Mouse (Mus musculus) embryonic stem cell, embryonic (primary cell): ENCODE measurements around the gene Irf2.

Experiments used
- CTCF ChIA-PET, 4 experiments: fragments of 300-600 bp in 2 of 4; fragments of 350-600 bp in 2 of 4; sonication (Branson Sonifier 250); formaldehyde crosslinking; loops; one replicate each; lab custom pipeline; 2022; ENCODE audit warnings: inconsistent platforms in 2 of 4; lab: Charles Lee
- POLR2A ChIA-PET, 4 experiments: fragments of 300-600 bp in 2 of 4; fragments of 350-600 bp in 2 of 4; sonication (Branson Sonifier 250); formaldehyde crosslinking; loops; one replicate each; lab custom pipeline; 2022; ENCODE audit warnings: antibody characterized with exemption in 4 of 4, inconsistent platforms in 1 of 4; lab: Charles Lee

Irf2 gene

DNA sequence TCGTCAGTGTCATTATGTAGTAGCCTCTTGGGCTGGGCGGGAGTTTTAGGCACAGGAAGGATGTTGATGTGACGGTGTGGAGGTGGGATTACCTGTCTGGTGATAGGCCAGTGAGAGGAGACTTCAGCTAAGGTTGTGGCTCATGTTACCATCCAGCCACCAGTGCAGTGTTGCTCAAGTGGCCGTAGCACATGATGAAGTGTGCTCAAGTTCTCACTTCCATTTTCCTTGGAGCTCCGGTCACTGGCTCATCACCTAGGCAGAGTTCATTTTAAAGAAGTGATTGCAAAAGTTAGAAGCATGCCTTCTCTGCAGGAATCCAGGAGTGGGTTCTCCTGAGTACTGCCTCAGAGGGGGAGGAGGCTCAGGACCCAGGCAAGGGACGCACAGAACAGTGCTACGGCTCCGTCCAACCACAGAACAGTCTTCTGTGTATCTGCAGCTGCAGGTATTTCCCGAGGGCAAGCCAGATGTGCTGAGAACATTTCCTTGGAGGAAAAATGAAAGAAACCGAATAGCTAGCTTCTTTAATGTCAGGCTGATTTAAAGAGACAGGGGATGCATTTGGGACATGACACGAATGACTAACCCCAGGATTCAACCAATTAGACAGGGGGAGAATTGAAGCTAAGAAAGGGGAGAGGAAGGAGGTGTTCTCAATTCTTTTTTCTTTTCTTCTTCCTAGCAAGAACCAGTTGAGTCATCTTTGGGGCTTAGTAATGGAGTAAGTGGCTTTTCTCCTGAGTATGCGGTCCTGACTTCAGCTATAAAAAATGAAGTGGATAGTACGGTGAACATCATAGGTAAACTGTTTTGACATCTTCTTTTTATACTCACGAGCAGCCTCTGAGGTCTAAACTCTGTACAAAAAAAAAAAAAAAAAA is 78.8 kb downstream of the Irf2 start:
- CTCF ChIA-PET = no interaction called here

DNA sequence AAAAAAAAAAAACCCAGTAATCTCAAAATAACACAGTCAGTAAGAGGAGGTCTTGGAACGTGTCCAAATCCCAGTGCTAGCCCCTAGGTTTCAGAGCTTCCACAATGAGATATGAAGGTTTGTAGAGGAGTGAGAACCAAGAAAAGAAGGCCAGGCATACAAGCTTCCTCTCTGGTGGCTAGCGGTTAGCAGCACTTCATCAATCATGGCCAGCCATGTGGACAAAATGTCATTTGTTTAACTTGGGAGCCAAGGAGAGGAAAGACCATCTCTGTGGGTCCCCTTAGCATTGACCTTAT is 79.4 kb downstream of the Irf2 start:
- CTCF ChIA-PET = no interaction called here
- POLR2A ChIA-PET = interaction anchor here in 2 of 4 experiments (0.6 to 0.7 kb wide), 3 partner anchors 498 to 1152 kb away, joined by 3 read pairs; no protein-coding TSS in a partner anchor

More for the DNA sequence above, 78.8 kb downstream of the Irf2 start:
- POLR2A ChIA-PET = interaction anchor here in 2 of 4 experiments (0.6 to 0.7 kb wide), 3 partner anchors 497 to 1153 kb away, joined by 3 read pairs; no protein-coding TSS in a partner anchor

DNA sequence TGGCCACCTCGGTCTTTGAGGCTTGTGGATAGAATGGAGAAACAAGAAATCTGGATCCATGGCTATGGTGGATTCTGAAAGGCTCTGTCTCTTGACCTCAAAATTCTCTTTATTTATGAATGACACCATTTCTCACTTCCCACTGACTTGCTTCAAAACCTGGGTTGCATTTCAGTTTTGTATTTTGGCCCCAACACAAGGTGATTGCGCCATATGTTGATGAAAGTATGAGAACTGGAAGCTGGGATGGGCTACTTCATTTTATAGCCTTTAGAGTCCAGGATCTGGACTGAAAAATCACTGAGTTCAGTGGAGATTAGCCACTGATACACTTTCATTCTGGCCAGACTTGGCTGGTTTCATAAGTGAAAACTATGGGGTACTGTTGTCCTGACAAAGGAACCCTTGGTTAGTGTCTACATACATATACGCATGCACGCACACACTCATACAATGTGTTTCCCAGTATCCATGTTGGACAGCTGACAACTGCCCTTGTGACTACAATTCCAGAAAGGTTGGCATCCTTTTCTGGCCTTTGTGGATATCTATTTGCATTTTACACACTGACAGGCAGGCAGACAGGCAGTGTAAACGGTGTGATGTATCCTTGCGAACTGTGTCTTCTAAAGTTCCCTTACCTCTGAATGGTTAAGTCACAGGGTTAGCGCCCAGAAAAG is 89.3 kb downstream of the Irf2 start:
- ChIA-PET CTCF (no interaction called here), POLR2A (no interaction called here)

DNA sequence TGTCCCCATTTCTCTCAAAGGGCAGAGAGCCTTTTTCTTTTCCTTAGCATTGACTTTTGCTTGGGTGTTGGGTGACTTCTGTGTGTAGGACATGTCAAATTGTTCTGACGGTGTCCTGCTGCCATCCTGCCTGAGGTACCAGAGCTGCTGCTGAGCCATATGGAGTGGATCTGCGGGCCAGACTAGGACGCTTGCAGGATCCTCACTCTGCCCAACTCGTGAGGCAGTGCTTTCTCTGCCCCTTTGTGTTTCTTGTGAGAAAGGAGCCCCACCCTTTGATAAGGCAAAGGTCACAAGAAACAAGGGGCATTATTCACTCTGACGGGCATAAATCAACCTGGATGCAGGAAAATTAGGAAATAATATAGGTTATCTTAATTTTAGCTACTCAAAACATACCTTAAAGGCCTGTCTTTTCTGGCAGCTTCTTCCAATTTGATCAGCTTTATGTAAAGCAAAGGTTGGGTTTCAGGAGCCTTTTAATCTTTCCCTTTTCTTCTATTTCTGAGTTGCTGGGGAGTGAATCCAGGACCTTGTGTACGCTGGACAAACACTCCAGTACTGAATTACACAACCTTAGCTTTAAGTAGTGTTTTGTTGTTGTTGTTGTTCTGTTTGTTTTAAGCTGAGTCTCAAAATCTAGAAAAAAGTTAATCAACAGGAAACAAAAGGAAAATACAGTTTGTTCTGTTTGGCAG is 90.0 kb downstream of the Irf2 start:
- ChIA-PET POLR2A (no interaction called here), CTCF (interaction anchor here in 1 of 4 experiments (0.6 kb wide), 1 partner anchor 140 kb away, joined by 5 read pairs; no protein-coding TSS in a partner anchor)

DNA sequence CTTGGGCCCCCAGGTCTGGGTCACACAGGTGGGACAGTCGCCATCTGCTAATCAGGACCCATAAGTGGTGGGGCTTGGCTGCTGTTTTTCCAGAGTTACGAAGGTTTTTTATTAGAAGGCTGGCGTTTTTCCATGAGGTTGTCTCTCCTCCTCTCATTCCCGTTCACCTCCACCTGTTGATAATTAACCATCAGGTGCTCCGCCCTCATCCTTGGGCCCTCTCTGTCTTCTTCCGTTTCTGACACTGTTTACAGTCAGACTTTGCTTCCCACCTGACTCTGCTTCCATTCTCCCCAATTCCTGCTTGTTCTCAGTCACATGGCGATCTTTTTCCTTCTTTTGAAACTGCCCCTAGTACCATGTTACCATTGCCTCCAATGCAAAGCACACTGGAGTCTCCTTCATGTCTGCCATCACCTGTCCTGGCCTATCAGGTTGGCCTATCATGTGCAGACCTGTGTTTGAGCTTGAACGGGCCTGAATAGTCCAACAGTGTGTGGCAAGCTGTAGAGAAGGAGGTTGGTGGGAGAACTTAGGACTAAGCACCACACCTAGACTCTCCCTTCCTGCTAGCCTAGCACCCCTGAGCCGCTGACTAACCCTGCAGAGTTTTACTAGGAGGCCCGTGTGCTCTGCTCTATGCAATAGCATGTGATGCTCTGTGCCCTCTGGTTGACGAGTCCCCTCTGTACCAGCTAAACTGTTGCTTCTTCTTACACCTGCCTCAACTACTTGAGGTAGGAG is 90.8 kb downstream of the Irf2 start:
- CTCF ChIA-PET = interaction anchor here in 1 of 4 experiments (0.6 kb wide), 1 partner anchor 139 kb away, joined by 5 read pairs; no protein-coding TSS in a partner anchor
- POLR2A ChIA-PET = interaction anchor here in 1 of 4 experiments (1.3 kb wide), 1 partner anchor 15 kb away, joined by 7 read pairs; no protein-coding TSS in a partner anchor

DNA sequence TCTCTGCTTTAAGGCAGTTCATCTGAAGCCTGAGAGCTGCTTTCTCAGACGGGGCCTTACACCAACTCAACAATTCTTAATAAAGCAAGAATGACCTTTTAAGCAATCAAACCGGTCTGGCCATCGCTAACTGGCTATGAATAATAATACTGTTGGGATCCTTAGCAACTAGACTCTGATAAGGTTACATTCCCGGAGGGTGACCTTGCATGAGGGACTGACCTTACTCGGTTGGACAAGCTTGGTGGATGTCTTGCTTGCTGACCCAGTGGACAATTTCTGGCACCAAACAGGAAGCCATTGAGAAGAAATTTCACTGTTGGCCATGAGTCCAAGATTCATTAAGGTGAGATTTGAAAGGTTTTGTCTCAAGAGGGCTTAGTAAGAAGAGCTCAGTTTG is 92.4 kb downstream of the Irf2 start:
- POLR2A ChIA-PET = no interaction called here
- CTCF ChIA-PET = no interaction called here

DNA sequence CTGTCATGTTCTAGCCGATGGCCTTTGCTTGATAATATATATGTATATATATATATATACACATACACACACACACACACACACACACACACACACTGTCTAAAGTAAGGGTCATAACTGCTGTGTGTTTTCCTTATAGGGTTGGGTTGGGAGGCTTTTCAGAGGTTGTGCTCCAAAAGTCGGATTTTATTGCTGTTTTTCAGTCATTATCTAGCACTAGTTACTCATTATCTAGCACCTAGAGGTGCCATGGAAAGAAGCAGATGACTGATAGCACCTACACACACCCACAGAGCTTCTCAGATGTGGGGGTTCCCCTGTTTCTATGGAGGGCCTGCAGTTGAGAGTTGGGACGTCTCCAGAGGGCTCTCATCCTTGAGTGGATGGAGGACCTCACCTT is 92.9 kb downstream of the Irf2 start:
- CTCF ChIA-PET = interaction anchor here in 1 of 4 experiments (0.6 kb wide), 1 partner anchor 170 kb away, joined by 3 read pairs; no protein-coding TSS in a partner anchor
- POLR2A ChIA-PET = no interaction called here

DNA sequence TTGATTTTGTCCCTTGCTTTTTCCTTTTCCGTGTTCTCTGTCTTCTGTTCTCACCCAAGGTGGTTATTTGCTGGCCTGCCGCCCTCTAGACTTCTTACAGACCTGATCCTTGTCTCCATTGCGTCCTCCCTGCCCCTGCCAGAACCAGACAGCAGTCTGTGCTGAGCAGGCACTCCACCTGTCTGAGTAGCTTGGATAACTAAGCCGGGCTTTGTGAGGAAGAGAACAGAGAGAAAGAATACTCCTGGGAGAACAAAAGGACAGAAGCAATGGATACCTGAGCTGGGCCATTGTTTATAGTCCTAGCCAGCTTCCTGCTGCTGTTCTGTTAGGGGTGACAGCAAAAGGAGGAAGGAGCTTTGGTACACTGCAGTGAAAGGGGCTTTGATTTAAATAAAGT is 94.2 kb downstream of the Irf2 start:
- CTCF ChIA-PET = no interaction called here
- POLR2A ChIA-PET = interaction anchor here in 1 of 4 experiments (1.5 kb wide), 1 partner anchor 12 kb away, joined by 10 read pairs; no protein-coding TSS in a partner anchor

DNA sequence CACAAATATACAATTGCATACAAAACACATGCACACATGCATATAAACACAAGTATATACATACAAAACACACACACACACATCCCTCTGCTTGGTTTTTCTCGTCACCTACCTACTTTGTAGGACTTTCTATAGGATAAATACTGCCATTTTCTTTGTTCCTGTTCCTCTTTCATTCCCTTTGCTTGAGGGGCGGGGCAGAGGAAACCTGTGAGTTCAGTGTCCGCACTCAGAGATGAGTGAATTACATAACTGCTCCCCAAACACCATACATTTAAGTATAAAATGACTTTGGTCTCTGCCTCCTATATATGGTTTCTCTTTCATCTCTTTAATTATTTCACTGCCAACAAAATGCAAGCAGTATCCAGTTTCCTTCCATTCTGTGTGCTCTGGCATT is 94.9 kb downstream of the Irf2 start:
- CTCF ChIA-PET = no interaction called here
- POLR2A ChIA-PET = interaction anchor here in 1 of 4 experiments (1.5 kb wide), 1 partner anchor 11 kb away, joined by 10 read pairs; no protein-coding TSS in a partner anchor

DNA sequence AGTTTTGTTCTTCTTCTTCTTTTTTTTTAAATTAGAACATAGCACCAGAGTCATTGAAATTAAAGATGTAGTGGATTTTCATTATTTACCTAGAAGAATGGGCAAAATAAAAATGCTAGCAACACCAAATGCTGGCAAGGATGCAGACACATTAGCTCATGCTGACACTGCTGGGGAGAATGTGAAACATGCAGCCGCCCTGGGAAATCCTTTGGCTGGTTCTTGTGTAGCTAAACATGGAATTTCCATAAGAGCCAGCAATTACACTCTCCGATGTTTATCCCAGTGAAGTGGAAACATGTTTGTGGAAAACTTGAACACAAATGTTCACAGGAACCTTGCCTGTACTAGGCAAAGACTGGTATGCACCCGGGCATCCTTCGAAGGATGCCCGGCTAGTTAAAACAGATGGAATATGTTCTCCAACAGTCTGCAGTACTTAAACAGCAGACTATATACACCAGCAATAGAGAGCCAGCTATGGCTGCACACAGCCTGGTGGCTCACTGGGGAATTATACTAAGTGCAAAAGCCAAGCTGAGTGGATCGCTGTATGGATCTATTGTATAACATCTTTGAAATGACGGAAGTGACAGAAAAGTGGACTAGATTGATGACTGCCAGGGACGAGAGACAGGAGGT is 96.6 kb downstream of the Irf2 start:
- ChIA-PET POLR2A (interaction anchor here in 1 of 4 experiments (0.6 kb wide), 1 partner anchor 190 kb away, joined by 5 read pairs; no protein-coding TSS in a partner anchor), CTCF (no interaction called here)

DNA sequence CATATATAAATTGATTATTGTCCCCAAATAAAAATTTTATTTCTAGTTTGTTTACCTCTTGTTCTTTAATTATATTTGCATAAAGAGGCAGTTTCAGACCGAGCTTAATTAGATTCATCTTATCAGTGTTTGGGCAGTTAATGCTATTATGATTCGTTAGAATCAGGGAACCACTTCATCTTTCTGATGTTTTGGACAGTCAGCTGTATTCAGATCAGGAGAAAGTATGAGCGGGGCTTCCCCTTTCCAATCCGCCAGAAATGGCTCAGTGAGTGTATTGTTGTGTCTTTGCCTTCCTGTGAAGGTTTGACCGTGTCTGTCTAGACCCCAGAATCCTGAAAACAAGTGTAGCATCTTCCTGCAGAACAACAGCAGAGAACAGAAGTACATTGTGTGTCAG is 97.4 kb downstream of the Irf2 start:
- ChIA-PET POLR2A (no interaction called here), CTCF (no interaction called here)

DNA sequence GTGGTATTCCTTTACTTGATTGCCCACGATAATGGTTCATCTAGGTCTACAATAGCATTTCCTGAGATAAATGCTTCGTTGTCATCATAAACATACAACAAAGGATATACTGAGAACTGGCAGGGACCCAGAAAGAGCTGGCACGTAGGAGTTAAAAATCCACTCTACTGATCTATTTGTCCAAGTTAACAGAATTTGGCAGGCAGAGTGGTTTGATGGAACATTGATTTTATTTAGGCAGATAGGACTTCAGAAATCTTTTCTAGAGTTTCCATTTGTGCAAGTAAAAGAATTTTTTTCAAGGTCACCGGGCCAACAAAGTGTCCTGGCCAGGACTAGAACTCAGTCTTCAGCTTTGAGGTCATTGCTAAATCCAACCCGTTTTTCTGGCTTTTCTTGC is 98.5 kb downstream of the Irf2 start:
- ChIA-PET CTCF (no interaction called here), POLR2A (interaction anchor here in 1 of 4 experiments (0.6 kb wide), 1 partner anchor 312 kb away, joined by 10 read pairs; no protein-coding TSS in a partner anchor)

DNA sequence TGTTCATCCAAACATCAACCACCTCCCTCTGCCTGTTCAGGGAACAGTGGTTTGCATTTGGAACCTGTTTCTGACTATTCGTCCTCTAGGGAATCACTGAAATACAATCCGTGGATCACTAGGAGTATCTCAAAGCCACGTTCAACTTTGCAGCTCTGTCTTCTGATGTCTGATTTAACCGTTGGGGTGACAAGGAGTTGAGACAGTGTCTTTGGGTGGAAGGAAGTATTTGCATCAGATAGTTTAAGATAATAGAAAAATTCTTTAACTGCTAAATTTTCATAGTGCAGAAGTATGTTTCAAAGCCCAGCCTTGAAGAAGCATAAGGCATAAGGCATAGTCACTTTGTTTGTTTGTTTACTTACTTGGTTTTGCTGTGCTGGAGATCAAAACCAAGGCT is 100.9 kb downstream of the Irf2 start:
- CTCF ChIA-PET = no interaction called here
- POLR2A ChIA-PET = no interaction called here

DNA sequence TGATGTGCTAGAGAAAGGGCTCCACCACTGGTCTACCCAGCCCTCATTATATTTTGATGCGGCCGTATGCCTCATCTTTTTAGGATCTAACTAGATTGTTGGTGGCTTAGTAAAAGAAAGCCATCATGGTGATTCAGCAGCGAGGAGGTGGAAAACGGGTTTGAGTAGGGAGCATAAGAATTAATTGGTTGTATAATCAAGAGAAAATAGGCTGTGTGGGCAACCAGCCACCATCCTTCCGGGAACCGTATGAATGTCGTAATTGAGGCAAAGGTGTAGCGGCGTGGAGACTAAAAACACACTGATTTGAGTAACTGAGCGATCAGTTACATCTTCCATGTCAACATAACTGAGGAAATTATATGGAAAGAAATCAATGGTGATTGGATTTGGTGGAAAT is 101.3 kb downstream of the Irf2 start:
- ChIA-PET CTCF (no interaction called here), POLR2A (no interaction called here)

DNA sequence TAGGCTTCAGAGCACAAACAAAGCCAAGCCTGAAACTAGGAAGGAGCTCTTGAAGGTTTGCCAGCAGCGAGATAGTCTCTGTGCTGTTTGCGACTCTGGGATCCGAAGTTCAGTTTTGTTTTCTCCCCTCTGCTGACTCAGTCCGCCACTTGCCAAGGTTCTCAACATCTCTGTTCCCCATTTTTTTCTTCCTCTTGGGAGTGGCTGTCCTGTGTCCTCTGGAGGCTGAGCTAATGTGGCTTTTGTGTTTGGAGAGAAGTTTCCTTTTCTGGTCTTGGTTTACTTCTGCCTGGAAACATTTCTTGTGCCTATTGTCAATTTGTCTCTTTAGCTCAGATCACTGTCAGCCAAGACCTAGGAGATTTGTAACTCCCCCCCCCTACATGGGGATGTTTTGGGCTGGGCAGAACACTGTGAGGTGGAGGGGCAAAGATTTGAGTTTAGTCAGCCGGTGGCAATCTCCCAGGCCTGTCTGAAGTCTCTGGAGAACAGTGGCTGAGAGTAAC is 103.2 kb downstream of the Irf2 start:
- ChIA-PET POLR2A (interaction anchor here in 2 of 4 experiments (0.6 to 0.7 kb wide), 2 partner anchors 19 to 164 kb away, joined by 3 read pairs; no protein-coding TSS in a partner anchor), CTCF (no interaction called here)

DNA sequence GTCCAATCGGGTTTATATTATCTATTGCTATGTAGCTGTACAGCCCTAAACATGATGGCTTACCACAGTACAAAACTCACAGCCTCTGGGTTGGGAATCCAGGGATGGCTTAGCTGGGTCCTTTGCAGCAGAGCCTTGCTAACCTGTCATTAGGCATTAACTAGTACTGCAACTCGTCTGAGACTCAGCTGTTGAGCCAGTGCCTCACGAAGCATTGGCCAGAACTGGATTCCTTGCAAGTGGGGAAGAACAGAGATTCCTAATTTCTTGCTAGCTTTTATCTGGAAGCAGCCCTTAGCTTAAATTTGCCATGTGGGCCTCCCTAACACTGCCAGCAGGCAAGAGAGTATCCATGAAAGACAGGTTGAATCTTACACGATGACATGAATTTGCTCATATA is 104.3 kb downstream of the Irf2 start:
- ChIA-PET CTCF (no interaction called here), POLR2A (interaction anchor here in 1 of 4 experiments (0.5 to 1.6 kb wide), 3 partner anchors 13 to 531 kb away, joined by 3 to 5 read pairs (median 4); no protein-coding TSS in a partner anchor)

DNA sequence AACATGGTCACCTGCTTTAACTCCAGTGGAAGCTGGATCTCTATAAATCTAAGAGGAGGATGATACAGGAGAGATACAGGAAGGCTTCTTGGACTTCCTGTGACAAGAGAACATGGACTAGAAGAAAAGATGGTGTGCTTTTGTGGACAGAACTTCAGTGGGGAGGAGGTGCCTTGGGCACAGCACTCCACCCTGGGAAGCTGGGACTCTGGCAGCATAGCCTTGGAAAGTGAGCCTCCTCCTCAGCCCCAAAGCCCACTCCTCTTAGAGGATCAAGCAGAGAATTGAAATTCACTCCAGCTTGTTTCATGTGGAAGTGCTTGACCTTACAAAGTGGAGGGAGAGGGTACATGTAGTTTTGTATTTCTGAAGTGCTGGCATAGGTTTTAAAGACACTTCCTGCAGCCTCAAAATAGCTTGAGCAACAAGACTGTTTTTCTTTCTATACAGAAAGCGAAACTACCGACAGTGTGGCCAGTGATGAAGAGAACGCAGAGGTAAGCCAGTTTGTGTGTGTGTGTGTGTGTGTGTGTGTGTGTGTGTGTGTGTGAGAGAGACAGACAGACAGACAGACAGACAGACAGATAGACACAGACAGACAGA is 104.9 kb downstream of the Irf2 start:
- CTCF ChIA-PET = interaction anchor here in 1 of 4 experiments (2.0 kb wide), 1 partner anchor 125 kb away, joined by 6 read pairs; no protein-coding TSS in a partner anchor

More for the DNA sequence above, 104.9 kb downstream of the Irf2 start:
- POLR2A ChIA-PET = interaction anchor here in 1 of 4 experiments (1.0 to 2.0 kb wide), 5 partner anchors 11 to 633 kb away, joined by 3 to 10 read pairs (median 4); no protein-coding TSS in a partner anchor
